Mouse (Mus musculus): ENCODE data around the gene Nckap5. TPM values are rescaled to one million over a fixed set of nuclear protein-coding genes. Genes with fewer than 3 reads are reported as not detected.

Nckap5 gene
- polyA plus RNA-seq, 1 experiment from 2014 or later: 4.8 TPM

GRCm38 (mm10) chr1:126565151-126565725, 265.4 kb downstream of the Nckap5 start:
- WGBS: 87% methylated on average over 3 of the region's 3 CpGs
- ATAC-seq (ENCODE audit: insufficient number of reproducible peaks, insufficient read depth, low FRiP score, low read depth): no peak
- no peak overlapping the region for H3K4me3 ChIP-seq (ENCODE audit: low read depth, low read length)
- no peak overlapping the region for H3K27ac ChIP-seq (ENCODE audit: low read length)
- no peak overlapping the region for H3K4me2 ChIP-seq (replicated peaks; ENCODE audit: low read depth, low read length)
- no peaks in the 10 kb centered on the region for H3K9me3 ChIP-seq (ENCODE audit: control insufficient read depth, low read depth, low read length)
- H3K27me3 ChIP-seq (ENCODE audit: control insufficient read depth, insufficient read depth, low read length): no peaks in the 10 kb centered on the region
- H3K36me3 ChIP-seq (ENCODE audit: control insufficient read depth, insufficient read depth, low read length): no peaks in the 10 kb centered on the region
- no peaks in the 10 kb centered on the region for H3K4me1 ChIP-seq (ENCODE audit: control insufficient read depth, insufficient read depth, low read length)
- no peak overlapping the region for H3K9ac ChIP-seq (replicated peaks; ENCODE audit: low read depth, low read length)

- Histone ChIP-seq H3K9me3 (ENCODE audit: control insufficient read depth, low read depth, low read length) (no peaks in the 10 kb centered on the region), H3K4me3 (ENCODE audit: low read depth, low read length) (no peak overlapping the region), H3K27me3 (ENCODE audit: control insufficient read depth, insufficient read depth, low read length) (no peaks in the 10 kb centered on the region), H3K9ac (replicated peaks; ENCODE audit: low read depth, low read length) (no peak overlapping the region), H3K4me2 (replicated peaks; ENCODE audit: low read depth, low read length) (no peak overlapping the region), H3K27ac (ENCODE audit: low read length) (no peak overlapping the region), H3K4me1 (ENCODE audit: control insufficient read depth, insufficient read depth, low read length) (no peaks in the 10 kb centered on the region), H3K36me3 (ENCODE audit: control insufficient read depth, insufficient read depth, low read length) (no peaks in the 10 kb centered on the region)
- no peak for ATAC-seq (ENCODE audit: insufficient number of reproducible peaks, insufficient read depth, low FRiP score, low read depth)
- 72% methylated on average over 7 of the region's 7 CpGs for WGBS
Observed at GRCm38 (mm10) chr1:126560931-126561330, 269.7 kb downstream of the Nckap5 start.

- no peaks in the 10 kb centered on the region for H3K27me3 ChIP-seq (ENCODE audit: control insufficient read depth, insufficient read depth, low read length)
- no peak overlapping the region for H3K9ac ChIP-seq (replicated peaks; ENCODE audit: low read depth, low read length)
- no peak overlapping the region for H3K4me2 ChIP-seq (replicated peaks; ENCODE audit: low read depth, low read length)
- no peak for ATAC-seq (ENCODE audit: insufficient number of reproducible peaks, insufficient read depth, low FRiP score, low read depth)
- H3K9me3 ChIP-seq (ENCODE audit: control insufficient read depth, low read depth, low read length): no peaks in the 10 kb centered on the region
- H3K36me3 ChIP-seq (ENCODE audit: control insufficient read depth, insufficient read depth, low read length): no peaks in the 10 kb centered on the region
- whole genome bisulfite sequencing: 91% methylated on average over 12 of the region's 12 CpGs
- H3K4me3 ChIP-seq (ENCODE audit: low read depth, low read length): no peak overlapping the region
- no peak overlapping the region for H3K27ac ChIP-seq (ENCODE audit: low read length)
- H3K4me1 ChIP-seq (ENCODE audit: control insufficient read depth, insufficient read depth, low read length): no peaks in the 10 kb centered on the region
Observed at GRCm38 (mm10) chr1:126557791-126558294, 272.8 kb downstream of the Nckap5 start.

- ATAC-seq (ENCODE audit: insufficient number of reproducible peaks, insufficient read depth, low FRiP score, low read depth): no peak
Observed at GRCm38 (mm10) chr1:126547979-126548378, 282.6 kb downstream of the Nckap5 start.

GRCm38 (mm10) chr1:126544471-126544870, 286.1 kb downstream of the Nckap5 start:
- ATAC-seq (ENCODE audit: insufficient number of reproducible peaks, insufficient read depth, low FRiP score, low read depth): no peak
- Histone ChIP-seq H3K36me3 (ENCODE audit: control insufficient read depth, insufficient read depth, low read length) (no peaks in the 10 kb centered on the region), H3K9ac (replicated peaks; ENCODE audit: low read depth, low read length) (no peak overlapping the region), H3K27ac (ENCODE audit: low read length) (no peak overlapping the region), H3K27me3 (ENCODE audit: control insufficient read depth, insufficient read depth, low read length) (no peaks in the 10 kb centered on the region), H3K4me2 (replicated peaks; ENCODE audit: low read depth, low read length) (no peak overlapping the region), H3K4me1 (ENCODE audit: control insufficient read depth, insufficient read depth, low read length) (no peaks in the 10 kb centered on the region), H3K4me3 (ENCODE audit: low read depth, low read length) (no peak overlapping the region), H3K9me3 (ENCODE audit: control insufficient read depth, low read depth, low read length) (no peaks in the 10 kb centered on the region)
- 52% methylated on average over 4 of the region's 4 CpGs for WGBS

More at GRCm38 (mm10) chr1:126547979-126548378, 282.6 kb downstream of the Nckap5 start:
- H3K36me3 ChIP-seq (ENCODE audit: control insufficient read depth, insufficient read depth, low read length): no peaks in the 10 kb centered on the region
- H3K4me2 ChIP-seq (replicated peaks; ENCODE audit: low read depth, low read length): no peak overlapping the region
- no peaks in the 10 kb centered on the region for H3K27me3 ChIP-seq (ENCODE audit: control insufficient read depth, insufficient read depth, low read length)
- H3K9me3 ChIP-seq (ENCODE audit: control insufficient read depth, low read depth, low read length): no peaks in the 10 kb centered on the region
- 66% methylated on average over 7 of the region's 7 CpGs for WGBS
- H3K27ac ChIP-seq (ENCODE audit: low read length): no peak overlapping the region
- no peak overlapping the region for H3K9ac ChIP-seq (replicated peaks; ENCODE audit: low read depth, low read length)
- no peaks in the 10 kb centered on the region for H3K4me1 ChIP-seq (ENCODE audit: control insufficient read depth, insufficient read depth, low read length)
- no peak overlapping the region for H3K4me3 ChIP-seq (ENCODE audit: low read depth, low read length)

- no peak for ATAC-seq (ENCODE audit: insufficient number of reproducible peaks, insufficient read depth, low FRiP score, low read depth)
- no peak overlapping the region for H3K9ac ChIP-seq (replicated peaks; ENCODE audit: low read depth, low read length)
- no peaks in the 10 kb centered on the region for H3K27me3 ChIP-seq (ENCODE audit: control insufficient read depth, insufficient read depth, low read length)
- no peaks in the 10 kb centered on the region for H3K9me3 ChIP-seq (ENCODE audit: control insufficient read depth, low read depth, low read length)
- H3K27ac ChIP-seq (ENCODE audit: low read length): no peak overlapping the region
- no peaks in the 10 kb centered on the region for H3K36me3 ChIP-seq (ENCODE audit: control insufficient read depth, insufficient read depth, low read length)
- no peak overlapping the region for H3K4me2 ChIP-seq (replicated peaks; ENCODE audit: low read depth, low read length)
- 59% methylated on average over 6 of the region's 6 CpGs for WGBS
- H3K4me3 ChIP-seq (ENCODE audit: low read depth, low read length): no peak overlapping the region
- no peaks in the 10 kb centered on the region for H3K4me1 ChIP-seq (ENCODE audit: control insufficient read depth, insufficient read depth, low read length)
Observed at GRCm38 (mm10) chr1:126537223-126537757, 293.3 kb downstream of the Nckap5 start.

- Histone ChIP-seq H3K27me3 (ENCODE audit: control insufficient read depth, insufficient read depth, low read length) (no peaks in the 10 kb centered on the region), H3K9ac (replicated peaks; ENCODE audit: low read depth, low read length) (no peak overlapping the region), H3K4me3 (ENCODE audit: low read depth, low read length) (no peak overlapping the region), H3K4me2 (replicated peaks; ENCODE audit: low read depth, low read length) (no peak overlapping the region), H3K36me3 (ENCODE audit: control insufficient read depth, insufficient read depth, low read length) (no peaks in the 10 kb centered on the region), H3K4me1 (ENCODE audit: control insufficient read depth, insufficient read depth, low read length) (no peaks in the 10 kb centered on the region), H3K9me3 (ENCODE audit: control insufficient read depth, low read depth, low read length) (no peaks in the 10 kb centered on the region), H3K27ac (ENCODE audit: low read length) (no peak overlapping the region)
- no peak for ATAC-seq (ENCODE audit: insufficient number of reproducible peaks, insufficient read depth, low FRiP score, low read depth)
- WGBS: 87% methylated on average over 1 of the region's 1 CpGs
Observed at GRCm38 (mm10) chr1:126535527-126535926, 295.1 kb downstream of the Nckap5 start.

GRCm38 (mm10) chr1:126534046-126534445, 296.6 kb downstream of the Nckap5 start:
- Histone ChIP-seq H3K27ac (ENCODE audit: low read length) (no peak overlapping the region), H3K9ac (replicated peaks; ENCODE audit: low read depth, low read length) (no peak overlapping the region), H3K27me3 (ENCODE audit: control insufficient read depth, insufficient read depth, low read length) (no peaks in the 10 kb centered on the region), H3K4me2 (replicated peaks; ENCODE audit: low read depth, low read length) (no peak overlapping the region), H3K9me3 (ENCODE audit: control insufficient read depth, low read depth, low read length) (no peaks in the 10 kb centered on the region), H3K4me3 (ENCODE audit: low read depth, low read length) (no peak overlapping the region), H3K36me3 (ENCODE audit: control insufficient read depth, insufficient read depth, low read length) (no peaks in the 10 kb centered on the region), H3K4me1 (ENCODE audit: control insufficient read depth, insufficient read depth, low read length) (no peaks in the 10 kb centered on the region)
- no peak for ATAC-seq (ENCODE audit: insufficient number of reproducible peaks, insufficient read depth, low FRiP score, low read depth)
- 71% methylated on average over 2 of the region's 2 CpGs for WGBS
